Mouse (Mus musculus): ENCODE results near the gene Car2.

Car2 gene

DNA sequence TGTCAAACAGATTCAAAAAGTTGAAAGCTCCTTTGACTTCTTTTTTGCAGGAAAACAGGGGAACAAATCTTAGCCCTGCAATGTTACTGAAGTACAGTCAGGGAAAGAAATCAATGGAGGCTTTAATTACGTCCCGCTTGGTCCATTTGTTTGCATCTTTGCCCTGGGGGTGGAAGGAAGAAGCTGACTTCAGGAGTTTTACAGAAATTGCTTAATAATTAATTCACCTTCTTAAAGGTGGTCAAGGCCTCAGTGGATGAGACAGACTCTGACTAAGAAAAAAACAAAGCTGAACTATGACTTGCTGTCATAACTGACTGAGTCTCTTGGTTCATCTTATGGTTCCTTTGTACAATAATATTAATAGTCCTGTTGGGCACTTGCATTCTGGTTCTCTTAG is 59.6 kb downstream of the Car2 start:
- DNase-seq (ENCODE audit: low spot score), result no peak

DNA sequence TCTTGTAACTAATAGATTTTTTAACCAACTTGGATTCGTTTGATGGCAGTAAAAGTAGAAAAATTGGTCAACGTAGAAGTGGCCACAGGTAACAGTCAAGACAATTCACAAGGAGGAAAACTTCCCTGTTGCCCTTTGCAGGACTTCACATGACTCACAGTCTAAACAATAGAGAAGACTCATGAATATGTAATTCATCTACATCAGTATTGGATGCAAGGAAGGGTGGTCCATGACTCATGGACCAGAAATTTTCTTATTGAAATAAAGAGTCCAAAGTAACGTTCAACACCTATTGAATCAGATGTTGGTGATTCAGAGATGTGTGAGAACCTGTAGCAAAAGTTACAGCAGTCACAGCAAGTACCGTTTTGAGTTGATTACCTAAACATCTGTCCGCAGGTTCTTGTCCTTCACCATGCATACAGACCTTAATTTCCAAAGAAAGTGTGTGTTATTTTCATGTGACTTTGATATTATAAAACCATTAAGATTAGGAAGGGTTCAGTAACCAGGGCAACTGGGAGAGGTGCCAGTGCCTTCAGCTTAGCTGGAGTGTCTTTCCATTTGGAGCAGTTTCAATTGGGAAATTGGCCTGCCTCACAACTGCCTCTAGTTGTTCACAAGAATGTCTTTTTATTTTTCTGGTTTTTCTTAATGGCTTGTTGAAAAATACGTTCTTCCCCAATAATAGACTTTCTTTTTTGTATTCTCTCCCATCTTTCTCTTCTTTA is 62.2 kb downstream of the Car2 start:
- DNase-seq (ENCODE audit: low spot score), result no peak

DNA sequence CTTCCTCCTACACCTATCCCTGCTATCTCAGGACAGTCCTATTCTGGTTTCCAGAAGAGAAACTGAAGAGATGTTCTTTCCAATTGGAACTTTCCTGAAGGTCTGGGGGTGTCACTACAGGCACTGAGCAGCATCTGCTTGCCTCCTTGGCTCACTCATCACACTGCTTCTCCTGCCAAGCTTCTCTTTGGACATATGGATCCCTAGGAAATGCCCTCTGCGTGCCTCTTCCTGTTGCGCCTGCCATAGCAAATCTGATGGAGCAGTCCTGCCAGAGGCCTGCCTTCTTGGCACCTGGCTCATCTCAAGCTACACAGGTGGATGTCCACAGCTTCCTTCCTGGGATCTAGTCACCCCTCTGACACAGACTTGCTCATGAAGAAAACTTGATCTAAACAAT is 64.0 kb downstream of the Car2 start:
- no peak for DNase-seq (ENCODE audit: low spot score)

Data from retina, embryonic 14.5 days (tissue).